Mouse (Mus musculus): ENCODE measurements around the gene Gm20867. TPM values are rescaled to one million over a fixed set of nuclear protein-coding genes. Genes with fewer than 3 reads are reported as not detected.
"Not testable (repeated sequence)": the region's sequence is repeated elsewhere in the genome, so short reads cannot be mapped to it uniquely, and the experiment has no call there.

Gene Gm20867
- polyA plus RNA-seq (2016; fragmentation: Nextera tagmentation; extraction: Ambion mirVana), result not detected in 2 replicates

DNA sequence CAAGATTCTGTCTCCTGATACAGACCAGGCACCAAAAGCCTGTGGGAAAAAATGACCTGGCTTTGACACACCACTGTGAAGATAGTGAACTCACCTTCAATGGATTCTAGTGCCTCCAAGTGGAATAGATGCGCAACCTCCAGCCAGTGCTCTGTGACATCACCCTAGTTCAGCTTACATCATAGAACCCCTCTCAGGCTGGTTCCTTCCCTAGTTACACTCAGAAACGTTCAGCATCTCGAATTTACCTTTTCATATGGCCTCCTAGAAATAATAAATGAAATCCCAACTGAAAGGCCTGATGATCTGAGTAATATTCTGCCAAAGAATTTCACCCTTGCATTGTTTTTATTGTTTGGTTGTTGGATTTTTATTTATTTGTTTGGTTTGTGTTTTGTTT, at the start of gene Gm20867:
Gene Gm20867 (minus strand): TSS at position 101 of the 400 bp plus-strand sequence.
- no CpG with 5 or more reads among the region's 3 CpGs for WGBS
- H3K27ac ChIP-seq; H3K9ac ChIP-seq; H3K4me2 ChIP-seq (replicated peaks); H3K27me3 ChIP-seq (replicated peaks); H3K4me3 ChIP-seq; H3K4me1 ChIP-seq; H3K9me3 ChIP-seq; H3K36me3 ChIP-seq; ATAC-seq (ENCODE audit: low FRiP score, low read depth): not testable (repeated sequence)

Other genes with a start within 250 kb of the Gm20867 start
- gene Gm29564, start 249.8 kb upstream of the Gm20867 start, polyA plus RNA-seq (2016; fragmentation: Nextera tagmentation; extraction: Ambion mirVana), result not detected in 2 replicates

All from neural tube, embryonic 12.5 days (tissue).